Mouse (Mus musculus) heart, adult 2 months (tissue): ENCODE measurements around the gene Gpr89.

Experiments
- CTCF ChIP-seq: fragments of 200-600 bp; IDR thresholded peaks from 2 replicates; pipeline ENCODE4 v1.8.1; 2022; ENCODE audit warnings: antibody characterized with exemption, mild to moderate bottlenecking, moderate library complexity
- EP300 ChIP-seq: fragments of 200-500 bp; IDR thresholded peaks from 2 replicates; pipeline ENCODE4 v1.6.1; 2011; ENCODE audit warnings: low read depth, low read length, control low read depth; ENCODE audit not compliant: insufficient read depth
- POLR2A ChIP-seq: fragments of 200-500 bp; IDR thresholded peaks from 2 replicates; pipeline ENCODE4 v1.6.1; 2011; ENCODE audit warnings: mild to moderate bottlenecking, low read depth, low read length, control low read depth; ENCODE audit not compliant: insufficient read depth

DNA sequence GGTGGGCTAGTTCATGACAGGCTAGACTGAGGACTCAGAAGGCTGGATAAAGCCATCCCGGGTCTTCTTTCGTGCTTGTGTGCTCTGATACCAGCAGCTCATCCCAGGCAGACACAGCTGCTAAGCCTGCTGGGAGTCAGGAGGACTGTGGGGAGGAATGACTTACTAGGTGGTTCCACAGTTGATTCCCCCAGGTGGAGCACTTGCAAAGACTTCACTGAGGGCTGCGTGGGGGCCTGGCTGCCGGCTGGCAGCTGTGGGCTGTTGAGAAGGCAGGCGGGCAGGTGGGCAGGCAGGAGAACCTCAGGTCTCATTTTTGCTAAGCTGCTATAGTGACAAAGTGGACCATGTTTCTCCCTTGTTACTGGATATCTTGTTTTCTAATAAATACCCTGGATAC is 44.6 kb downstream of the Gpr89 start:
- TF ChIP-seq CTCF = no peak
- TF ChIP-seq POLR2A = no peak
- no peak for TF ChIP-seq EP300
